Mouse (Mus musculus) forebrain, embryonic 16.5 days (tissue): ENCODE results near the gene Gsto2. TPM values are rescaled to one million over a fixed set of nuclear protein-coding genes. Genes with fewer than 3 reads are reported as not detected.
A peak's percentile ranks its signal among the peaks of the same experiment; 100 is the strongest.

Source experiments
- ATAC-seq: fragments of 200-750 bp; cut with Nextera tagmentation; 2 replicates; pipeline ENCODE4 v1.8.0; 2017; ENCODE audit warnings: mild to moderate bottlenecking, moderate library complexity
- H3K27ac ChIP-seq: fragments of 300-500 bp; sonication (generic); 2 replicates; pipeline ENCODE4 v1.5.1; 2014; ENCODE audit warnings: low read length, control low read depth
- H3K27me3 ChIP-seq: fragments of 300-500 bp; sonication (generic); replicated peaks from 2 replicates; pipeline ENCODE4 v1.6.1; 2014; ENCODE audit warnings: low read length; ENCODE audit not compliant: control insufficient read depth, insufficient read depth
- H3K36me3 ChIP-seq: fragments of 300-500 bp; sonication (generic); 2 replicates; pipeline ENCODE4 v1.6.1; 2014; ENCODE audit not compliant: control insufficient read depth, insufficient read depth
- H3K4me1 ChIP-seq: fragments of 300-500 bp; sonication (generic); replicated peaks from 2 replicates; pipeline ENCODE4 v1.6.1; 2014; ENCODE audit warnings: low read length; ENCODE audit not compliant: control insufficient read depth, insufficient read depth
- H3K4me2 ChIP-seq: fragments of 300-500 bp; sonication (generic); 2 replicates; pipeline ENCODE4 v1.6.1; 2014; ENCODE audit warnings: mild to moderate bottlenecking, low read length, control low read depth
- H3K4me3 ChIP-seq: fragments of 300-500 bp; sonication (generic); replicated peaks from 2 replicates; pipeline ENCODE4 v1.5.1; 2014; ENCODE audit warnings: mild to moderate bottlenecking, low read length, control low read depth
- H3K9ac ChIP-seq: fragments of 300-500 bp; sonication (generic); replicated peaks from 2 replicates; pipeline ENCODE4 v1.6.1; 2014; ENCODE audit warnings: low read depth, low read length, control low read depth
- H3K9me3 ChIP-seq: fragments of 300-500 bp; sonication (generic); 2 replicates; pipeline ENCODE4 v1.6.1; 2016; ENCODE audit warnings: low read length; ENCODE audit not compliant: control insufficient read depth
- WGBS: fragments of 180-500 bp; shearing (Covaris S2); extraction: QIAGEN DNeasy Blood & Tissue Kit; methylation state at CpG from one replicate; pipeline ENCODE4 v1.1.7; 2014; 5-methylcytosine and 5-hydroxymethylcytosine counted together
- microRNA-seq: library from miRNA; unstranded; fragments of <30 nt; microRNA quantifications from one replicate; pipeline ENCODE4, GENCODE M21; 2017
- polyA plus RNA-seq: library from polyadenylated mRNA; unstranded; fragments of >200 nt; fragmentation: Nextera tagmentation; extraction: Ambion mirVana; gene quantifications from 2 replicates; pipeline ENCODE4 v1.2.1, GENCODE M21; 2015

Gsto2 gene
- polyA plus RNA-seq, 1 experiment from 2014 or later = 1.2 TPM

GRCm38 (mm10) chr19:47925819-47926218, 60.5 kb downstream of the Gsto2 start:
- H3K36me3 ChIP-seq = no peaks in the 10 kb centered on the region
- H3K9ac ChIP-seq = no peak overlapping the region
- no peaks in the 10 kb centered on the region for H3K4me1 ChIP-seq
- WGBS = 83% methylated on average over 7 of the region's 7 CpGs
- H3K9me3 ChIP-seq = no peaks in the 10 kb centered on the region
- no peak overlapping the region for H3K4me2 ChIP-seq
- no peaks in the 10 kb centered on the region for H3K27me3 ChIP-seq
- no peak for ATAC-seq
- no peak overlapping the region for H3K27ac ChIP-seq
- H3K4me3 ChIP-seq = no peak overlapping the region

DNA sequence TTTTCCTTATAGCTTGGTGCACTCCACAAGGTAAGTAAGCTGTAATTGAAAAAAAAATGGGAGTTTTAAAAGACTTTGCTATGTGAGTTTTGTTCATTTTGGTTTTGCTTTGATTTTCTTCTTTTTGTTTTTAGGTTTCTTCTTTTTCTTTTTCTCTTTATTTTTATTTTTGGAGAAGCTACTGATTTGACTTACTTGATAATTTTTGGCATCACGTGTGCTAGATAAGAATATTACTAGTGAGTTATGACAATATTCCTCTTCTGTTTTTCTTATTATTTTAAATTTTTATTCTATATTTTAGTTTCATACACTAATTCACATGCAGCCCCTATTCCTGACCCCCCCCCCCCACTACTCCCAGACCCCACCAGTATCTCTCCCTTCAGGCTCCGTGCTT, 61.7 kb downstream of the Gsto2 start:
- Histone ChIP-seq H3K9ac (no peak overlapping the region), H3K9me3 (no peaks in the 10 kb centered on the region), H3K27me3 (no peaks in the 10 kb centered on the region), H3K27ac (no peak overlapping the region), H3K4me3 (no peak overlapping the region), H3K36me3 (no peaks in the 10 kb centered on the region), H3K4me1 (no peaks in the 10 kb centered on the region), H3K4me2 (no peak overlapping the region)
- 91% methylated on average over 2 of the region's 2 CpGs for WGBS
- no peak for ATAC-seq

DNA sequence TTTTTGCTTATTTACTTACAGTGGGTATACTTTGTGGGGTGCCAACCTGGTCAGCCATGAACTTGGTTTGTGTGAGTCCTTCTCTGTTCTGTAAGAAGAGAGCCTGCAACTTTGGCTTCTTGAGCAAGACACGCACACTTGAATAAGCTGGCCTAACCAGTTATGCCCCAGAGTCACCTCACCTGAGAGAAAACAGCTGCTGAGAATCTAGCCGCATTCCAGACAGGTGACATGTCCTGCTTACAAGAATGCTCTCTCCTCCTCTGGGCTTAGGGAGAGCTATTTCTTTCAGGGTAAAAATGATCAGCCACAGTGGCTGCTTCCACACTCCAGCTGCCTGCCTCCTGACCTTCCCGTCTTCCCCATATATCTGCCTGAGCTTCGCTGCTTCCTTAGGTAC, 63.7 kb downstream of the Gsto2 start:
- no peaks in the 10 kb centered on the region for H3K27me3 ChIP-seq
- ATAC-seq = no peak
- no peaks in the 10 kb centered on the region for H3K9me3 ChIP-seq
- H3K36me3 ChIP-seq = no peaks in the 10 kb centered on the region
- no peak overlapping the region for H3K4me2 ChIP-seq
- H3K9ac ChIP-seq = no peak overlapping the region
- H3K4me3 ChIP-seq = no peak overlapping the region
- 97% methylated on average over 4 of the region's 4 CpGs for WGBS
- no peaks in the 10 kb centered on the region for H3K4me1 ChIP-seq
- H3K27ac ChIP-seq = no peak overlapping the region

DNA sequence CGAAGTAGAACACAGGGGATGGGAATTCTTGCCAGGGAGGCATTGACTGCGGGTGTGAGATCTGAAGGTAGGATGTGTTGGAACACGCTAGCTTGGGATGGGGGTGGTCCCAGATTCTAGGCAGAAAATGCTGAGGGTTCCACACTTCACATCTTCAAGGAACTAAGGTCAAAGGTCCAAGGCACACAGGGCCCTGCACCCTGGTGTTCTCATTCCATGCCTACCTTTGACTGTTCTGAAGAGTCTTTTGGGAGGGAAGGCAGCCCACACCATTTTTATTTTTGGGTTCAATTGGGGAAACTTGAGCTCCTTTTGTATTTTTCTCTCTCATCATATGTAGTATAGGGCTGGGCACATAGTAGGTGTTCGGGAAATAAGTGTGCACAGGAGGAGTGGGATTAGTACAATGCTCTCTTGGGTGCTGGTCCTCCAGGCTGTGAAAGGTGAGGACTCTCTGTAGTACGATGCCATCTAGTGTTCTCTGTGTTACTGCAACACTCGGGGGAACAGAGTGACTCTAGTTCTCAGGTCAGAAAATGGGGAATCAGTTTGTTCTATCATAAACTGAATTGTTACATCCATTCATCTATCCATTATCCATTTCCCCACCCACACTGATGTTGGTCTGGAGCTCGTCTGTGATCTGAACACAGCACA, 66.8 kb downstream of the Gsto2 start:
- ATAC-seq = peak; percentile 76
- 43% methylated on average over 7 of the region's 7 CpGs for WGBS

GRCm38 (mm10) chr19:47934146-47934545, 68.8 kb downstream of the Gsto2 start:
- H3K27ac ChIP-seq = no peak overlapping the region
- H3K4me2 ChIP-seq = no peak overlapping the region
- no peaks in the 10 kb centered on the region for H3K36me3 ChIP-seq
- no peak overlapping the region for H3K9ac ChIP-seq
- ATAC-seq = no peak
- no peak overlapping the region for H3K4me3 ChIP-seq
- H3K27me3 ChIP-seq = no peaks in the 10 kb centered on the region
- WGBS = 93% methylated on average over 8 of the region's 8 CpGs
- H3K9me3 ChIP-seq = no peaks in the 10 kb centered on the region
- peaks cover 4% of the 10 kb centered on the region for H3K4me1 ChIP-seq

More for the DNA sequence above, 66.8 kb downstream of the Gsto2 start:
- Histone ChIP-seq H3K4me1 (no peaks in the 10 kb centered on the region), H3K36me3 (no peaks in the 10 kb centered on the region), H3K9ac (no peak overlapping the region), H3K27ac (no peak overlapping the region), H3K4me3 (no peak overlapping the region), H3K9me3 (no peaks in the 10 kb centered on the region), H3K4me2 (no peak overlapping the region), H3K27me3 (no peaks in the 10 kb centered on the region)

- Histone ChIP-seq H3K27ac (no peak overlapping the region), H3K4me2 (no peak overlapping the region), H3K27me3 (no peaks in the 10 kb centered on the region), H3K9ac (no peak overlapping the region), H3K4me3 (no peak overlapping the region), H3K36me3 (no peaks in the 10 kb centered on the region), H3K9me3 (no peaks in the 10 kb centered on the region), H3K4me1 (peaks cover 4% of the 10 kb centered on the region)
- no peak for ATAC-seq
- 74% methylated on average over 16 of the region's 16 CpGs for WGBS
Measured at GRCm38 (mm10) chr19:47934636-47935238, 69.4 kb downstream of the Gsto2 start.

DNA sequence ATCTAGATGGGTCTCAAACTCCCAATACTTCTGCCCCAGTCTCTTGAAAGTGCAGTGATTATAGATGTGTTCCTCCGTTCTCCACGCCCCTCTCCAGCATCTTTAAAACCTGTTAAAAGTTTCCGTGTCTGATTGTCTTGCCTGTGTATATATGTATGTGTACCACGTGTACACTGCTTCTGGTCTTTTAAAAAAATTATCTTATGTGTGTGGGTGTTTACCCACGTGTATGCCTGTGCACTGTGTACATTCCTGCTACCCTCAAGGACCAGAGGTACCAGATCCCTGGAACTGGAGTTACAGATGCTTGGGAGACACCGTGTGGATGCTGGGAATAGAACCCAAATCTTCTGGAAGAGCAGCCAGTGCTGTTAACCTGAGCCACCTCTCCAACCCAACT, 70.2 kb downstream of the Gsto2 start:
- Histone ChIP-seq H3K9me3 (no peaks in the 10 kb centered on the region), H3K4me2 (no peak overlapping the region), H3K9ac (no peak overlapping the region), H3K4me3 (no peak overlapping the region), H3K27me3 (no peaks in the 10 kb centered on the region), H3K4me1 (peaks cover 4% of the 10 kb centered on the region), H3K27ac (no peak overlapping the region), H3K36me3 (no peaks in the 10 kb centered on the region)
- WGBS = 82% methylated on average over 6 of the region's 6 CpGs
- no peak for ATAC-seq

Small RNA genes lying within 50 kb of the gene (microRNA-seq; reads per million reads assigned to microRNA genes)
- not detected for gene Gm22240

Other genes with a start within 250 kb of the Gsto2 start
- 0.04 and 0.11 TPM in 2 replicates for gene Col17a1, start 173.4 kb upstream of the Gsto2 start, polyA plus RNA-seq
- 180 and 202 TPM in 2 replicates for gene Sfr1, start 133.9 kb upstream of the Gsto2 start, polyA plus RNA-seq
- gene Gsto1, start 10.6 kb upstream of the Gsto2 start, polyA plus RNA-seq = 125 and 126 TPM in 2 replicates
- gene Cfap43, start 53.8 kb downstream of the Gsto2 start, polyA plus RNA-seq = 0.63 and 1.1 TPM in 2 replicates
- gene Itprip, start 53.8 kb downstream of the Gsto2 start, polyA plus RNA-seq = 6.9 and 7.2 TPM in 2 replicates
- gene Cfap58, start 72.1 kb downstream of the Gsto2 start, polyA plus RNA-seq = 0.27 and 0.33 TPM in 2 replicates